Mouse (Mus musculus): Measurements from ENCODE around the gene Gskip.

DNA sequence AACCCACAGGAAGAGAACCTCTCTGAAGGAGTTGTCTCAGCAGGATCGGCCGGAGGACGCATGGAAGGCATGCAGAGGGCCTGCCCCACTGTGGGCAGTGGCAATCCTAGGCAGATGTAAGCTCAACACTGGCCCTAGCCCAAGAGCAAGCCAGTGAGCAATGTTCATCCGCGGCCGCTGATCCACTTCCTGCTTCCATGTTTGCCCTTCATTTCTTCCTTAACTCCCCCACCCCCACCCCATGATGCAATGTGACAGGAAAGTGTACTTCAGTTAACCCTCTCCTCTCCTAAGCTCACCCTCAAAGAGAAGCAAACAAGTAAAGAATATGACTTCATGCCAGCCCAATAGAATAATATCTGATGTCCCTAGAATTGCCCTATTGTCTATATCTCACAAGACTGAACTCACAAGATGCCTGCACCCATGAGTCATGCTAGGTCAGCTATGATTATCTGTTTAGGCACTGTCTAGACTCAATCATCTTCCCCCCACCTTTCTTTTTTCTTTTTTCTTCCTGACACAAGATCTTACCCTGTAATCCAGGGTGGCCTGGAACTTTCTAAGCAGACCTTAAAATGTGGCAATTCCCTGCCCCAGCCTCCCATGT, 46.3 kb downstream of the Gskip start:
- TF ChIP-seq CTCF (conservative IDR thresholded peaks at IDR 0.05; ENCODE audit: low read length) (no peak), NANOG (IDR thresholded peaks at IDR 0.05; ENCODE audit: borderline replicate concordance, low read length) (no peak), POU5F1 (IDR thresholded peaks at IDR 0.05; ENCODE audit: borderline replicate concordance, low read length) (no peak)
